Mouse (Mus musculus): ENCODE data around the gene Camk1d. TPM values are rescaled to one million over a fixed set of nuclear protein-coding genes. Genes with fewer than 3 reads are reported as not detected.

Gene Camk1d
- polyA plus RNA-seq, 1 experiment from 2014 or later: 0.84 TPM

DNA sequence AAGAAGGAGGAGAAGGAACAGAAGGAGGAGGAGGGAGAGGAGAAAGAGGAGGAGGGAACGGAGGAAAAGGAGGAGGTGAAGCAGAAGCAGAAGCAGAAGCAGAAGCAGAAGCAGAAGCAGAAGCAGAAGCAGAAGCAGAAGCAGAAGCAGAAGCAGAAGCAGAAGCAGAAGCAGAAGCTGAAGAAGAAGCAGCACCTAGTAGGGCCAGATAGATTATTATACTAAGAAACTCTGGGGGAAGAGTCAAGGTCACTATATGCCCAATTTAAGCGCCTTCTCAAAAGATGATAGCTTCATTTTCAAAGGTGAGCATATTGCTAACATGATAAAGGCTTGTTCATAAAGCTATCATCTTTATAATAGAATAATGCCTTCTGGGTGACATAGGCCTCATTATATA is 11.9 kb downstream of the Camk1d start:
- Histone ChIP-seq H3K4me1 (no peaks in the 10 kb centered on the region), H3K27ac (no peak overlapping the region), H3K36me3 (no peaks in the 10 kb centered on the region), H3K4me3 (no peak overlapping the region), H3K9me3 (replicated peaks) (no peaks in the 10 kb centered on the region), H3K27me3 (ENCODE audit: low read depth, poor library complexity, severe bottlenecking) (no peaks in the 10 kb centered on the region)
- no peak for DNase-seq (ENCODE audit: low spot score)
- 85% methylated on average over 2 of the region's 2 CpGs for WGBS

DNA sequence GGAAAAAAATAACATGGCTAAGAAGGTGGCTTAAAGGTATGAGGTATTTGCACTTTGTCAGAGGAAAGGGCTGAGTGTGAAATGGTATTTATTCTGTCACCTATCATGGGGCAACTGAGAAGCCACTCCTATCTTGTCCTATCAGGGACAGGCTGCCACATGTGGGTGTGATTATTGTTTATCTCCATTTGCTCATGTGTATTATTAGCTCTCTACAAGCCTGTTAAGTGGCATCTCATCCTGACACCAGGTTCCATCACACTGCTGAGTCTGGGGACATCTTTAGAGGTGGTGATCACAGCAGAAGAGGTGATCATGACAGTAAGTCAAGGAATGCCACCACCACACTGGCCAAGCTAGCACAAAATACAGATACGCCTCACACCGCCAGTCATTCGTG is 13.4 kb downstream of the Camk1d start:
- Histone ChIP-seq H3K9me3 (replicated peaks) (no peaks in the 10 kb centered on the region), H3K4me3 (no peak overlapping the region), H3K27me3 (ENCODE audit: low read depth, poor library complexity, severe bottlenecking) (no peaks in the 10 kb centered on the region), H3K36me3 (no peaks in the 10 kb centered on the region), H3K4me1 (no peaks in the 10 kb centered on the region), H3K27ac (no peak overlapping the region)
- no peak for DNase-seq (ENCODE audit: low spot score)
- 93% methylated on average over 3 of the region's 3 CpGs for WGBS

GRCm38 (mm10) chr2:5698451-5698850 is 15.9 kb downstream of the Camk1d start:
- no peak for DNase-seq (ENCODE audit: low spot score)
- 77% methylated on average over 8 of the region's 8 CpGs for WGBS
- H3K27me3 ChIP-seq (ENCODE audit: low read depth, poor library complexity, severe bottlenecking): no peaks in the 10 kb centered on the region
- no peaks in the 10 kb centered on the region for H3K36me3 ChIP-seq
- H3K4me1 ChIP-seq: no peaks in the 10 kb centered on the region
- no peaks in the 10 kb centered on the region for H3K9me3 ChIP-seq (replicated peaks)
- no peak overlapping the region for H3K27ac ChIP-seq
- H3K4me3 ChIP-seq: no peak overlapping the region

DNA sequence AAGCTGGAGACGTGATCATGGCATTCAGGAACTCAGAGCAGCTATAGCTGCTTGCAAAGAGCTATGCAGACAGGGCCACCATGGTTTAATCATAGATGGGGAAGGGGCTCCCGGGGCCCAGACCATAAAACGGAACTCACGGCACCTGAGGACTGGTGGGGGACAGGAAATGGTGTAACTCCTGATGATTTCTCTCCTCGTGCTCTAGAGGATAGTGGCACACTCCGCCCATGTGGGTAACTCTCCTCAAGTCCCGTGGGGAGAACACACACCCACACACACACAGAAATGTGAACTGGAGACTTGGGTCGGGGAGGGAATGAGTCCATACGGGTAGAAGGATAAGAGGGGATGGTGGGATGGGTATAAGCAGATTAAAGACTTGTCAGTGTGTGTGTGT is 20.2 kb downstream of the Camk1d start:
- Histone ChIP-seq H3K4me3 (no peak overlapping the region), H3K27ac (no peak overlapping the region), H3K27me3 (ENCODE audit: low read depth, poor library complexity, severe bottlenecking) (no peaks in the 10 kb centered on the region), H3K36me3 (no peaks in the 10 kb centered on the region), H3K9me3 (replicated peaks) (no peaks in the 10 kb centered on the region), H3K4me1 (no peaks in the 10 kb centered on the region)
- WGBS: 85% methylated on average over 9 of the region's 9 CpGs
- DNase-seq (ENCODE audit: low spot score): no peak

DNA sequence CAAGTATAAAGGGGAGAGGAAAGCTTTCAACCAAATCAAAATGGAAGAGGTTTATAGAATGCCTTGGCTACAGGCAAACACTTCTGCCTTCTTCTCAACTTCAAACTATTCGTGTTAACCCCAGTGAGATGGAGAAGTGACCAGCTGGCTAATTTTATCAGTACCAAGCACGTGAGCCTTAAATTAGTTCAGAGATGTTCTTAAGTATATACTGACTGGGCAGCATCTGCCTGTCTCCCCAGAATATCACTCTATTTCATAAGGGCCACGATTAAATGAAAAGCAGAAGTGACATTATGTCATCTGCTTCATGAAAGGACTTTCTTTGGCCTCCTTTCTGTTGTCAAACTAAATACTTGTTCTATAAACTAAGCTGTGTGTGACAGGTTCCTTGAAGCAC is 22.6 kb downstream of the Camk1d start:
- 82% methylated on average over 3 of the region's 3 CpGs for WGBS

DNA sequence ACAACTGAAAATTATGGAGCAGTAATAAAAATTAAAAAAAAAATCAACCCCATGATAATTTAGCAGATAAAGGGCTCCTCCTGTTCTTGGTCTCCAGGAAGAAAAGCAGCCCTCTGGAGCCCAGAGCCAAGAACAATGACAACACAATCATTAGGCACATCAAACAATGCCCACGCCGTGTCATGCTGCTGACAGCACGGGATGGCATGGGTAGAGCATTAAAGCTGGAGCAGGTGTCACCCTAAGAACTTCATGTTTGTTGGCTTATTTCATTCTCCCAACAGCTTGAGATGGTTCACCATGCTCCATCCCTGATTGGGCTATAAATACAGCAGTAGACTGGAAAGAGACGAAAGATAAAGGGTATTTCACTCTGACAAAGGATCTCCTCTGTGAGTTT is 30.9 kb downstream of the Camk1d start:
- Histone ChIP-seq H3K4me1 (peaks cover 4% of the 10 kb centered on the region; the same call in 1 of the 2 replicates), H3K4me3 (no peak overlapping the region), H3K27me3 (ENCODE audit: low read depth, poor library complexity, severe bottlenecking) (no peaks in the 10 kb centered on the region), H3K27ac (no peak overlapping the region), H3K9me3 (replicated peaks) (no peaks in the 10 kb centered on the region), H3K36me3 (no peaks in the 10 kb centered on the region)
- WGBS: 95% methylated on average over 4 of the region's 4 CpGs
- no peak for DNase-seq (ENCODE audit: low spot score)

More for the DNA sequence above, 22.6 kb downstream of the Camk1d start:
- no peak overlapping the region for H3K27ac ChIP-seq
- DNase-seq (ENCODE audit: low spot score): no peak
- H3K27me3 ChIP-seq (ENCODE audit: low read depth, poor library complexity, severe bottlenecking): no peaks in the 10 kb centered on the region
- H3K36me3 ChIP-seq: no peaks in the 10 kb centered on the region
- H3K4me1 ChIP-seq: no peaks in the 10 kb centered on the region
- no peak overlapping the region for H3K4me3 ChIP-seq
- no peaks in the 10 kb centered on the region for H3K9me3 ChIP-seq (replicated peaks)

- Histone ChIP-seq H3K36me3 (no peaks in the 10 kb centered on the region), H3K4me3 (no peak overlapping the region), H3K27me3 (ENCODE audit: low read depth, poor library complexity, severe bottlenecking) (no peaks in the 10 kb centered on the region), H3K9me3 (replicated peaks) (no peaks in the 10 kb centered on the region), H3K27ac (no peak overlapping the region), H3K4me1 (peaks cover 10% of the 10 kb centered on the region)
- WGBS: 89% methylated on average over 8 of the region's 8 CpGs
- DNase-seq (ENCODE audit: low spot score): no peak
Measured at GRCm38 (mm10) chr2:5681909-5682308, 32.4 kb downstream of the Camk1d start.

DNA sequence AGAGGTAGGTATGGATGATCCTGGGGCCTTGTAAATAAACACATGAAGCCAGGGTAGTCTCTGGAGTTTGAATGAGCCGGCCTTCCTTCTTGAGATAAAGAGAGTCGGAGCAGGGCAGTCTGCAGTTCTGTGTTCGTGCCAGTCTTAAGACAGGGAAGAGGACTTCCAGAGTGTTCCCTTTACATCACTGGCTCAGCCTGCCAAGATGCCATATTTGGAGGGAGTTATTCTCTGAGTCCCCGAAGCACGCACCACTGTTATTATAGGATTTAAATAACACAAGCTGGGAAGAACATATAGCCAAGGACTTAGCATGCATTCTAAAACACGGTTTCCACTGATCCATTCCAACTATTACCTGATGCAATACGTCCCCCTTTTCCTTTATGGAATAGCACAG is 33.0 kb downstream of the Camk1d start:
- WGBS: 93% methylated on average over 7 of the region's 7 CpGs

DNA sequence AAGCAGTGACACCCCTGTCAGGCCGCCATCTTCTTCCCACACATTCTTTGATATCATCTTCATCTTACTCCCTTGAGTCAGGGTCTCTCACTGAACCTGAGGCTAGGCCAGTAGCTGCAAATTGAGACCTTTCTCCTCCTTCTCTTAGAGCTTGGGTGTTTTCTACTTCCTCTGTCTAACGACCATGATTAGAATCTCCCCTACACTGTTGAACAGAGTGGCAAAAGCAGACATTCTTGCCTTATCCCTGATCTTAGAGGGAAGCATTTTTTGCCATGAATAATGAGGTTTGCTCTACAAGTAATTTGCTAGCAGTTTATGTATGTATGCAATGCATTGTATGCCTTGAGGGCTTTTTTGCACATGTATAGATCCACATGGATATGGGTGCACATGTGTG is 35.3 kb downstream of the Camk1d start:
- no peaks in the 10 kb centered on the region; the same call in 1 of the 2 replicates for H3K27me3 ChIP-seq (ENCODE audit: low read depth, poor library complexity, severe bottlenecking)
- DNase-seq (ENCODE audit: low spot score): no peak
- no peak overlapping the region for H3K4me3 ChIP-seq
- WGBS: 83% methylated on average over 2 of the region's 2 CpGs
- peaks cover 23% of the 10 kb centered on the region for H3K4me1 ChIP-seq
- no peak overlapping the region for H3K27ac ChIP-seq
- H3K36me3 ChIP-seq: no peaks in the 10 kb centered on the region
- no peaks in the 10 kb centered on the region for H3K9me3 ChIP-seq (replicated peaks)

More for the DNA sequence above, 33.0 kb downstream of the Camk1d start:
- Histone ChIP-seq H3K27me3 (ENCODE audit: low read depth, poor library complexity, severe bottlenecking) (no peaks in the 10 kb centered on the region), H3K36me3 (no peaks in the 10 kb centered on the region), H3K4me1 (peaks cover 16% of the 10 kb centered on the region), H3K9me3 (replicated peaks) (no peaks in the 10 kb centered on the region), H3K4me3 (no peak overlapping the region), H3K27ac (no peak overlapping the region)
- DNase-seq (ENCODE audit: low spot score): no peak

DNA sequence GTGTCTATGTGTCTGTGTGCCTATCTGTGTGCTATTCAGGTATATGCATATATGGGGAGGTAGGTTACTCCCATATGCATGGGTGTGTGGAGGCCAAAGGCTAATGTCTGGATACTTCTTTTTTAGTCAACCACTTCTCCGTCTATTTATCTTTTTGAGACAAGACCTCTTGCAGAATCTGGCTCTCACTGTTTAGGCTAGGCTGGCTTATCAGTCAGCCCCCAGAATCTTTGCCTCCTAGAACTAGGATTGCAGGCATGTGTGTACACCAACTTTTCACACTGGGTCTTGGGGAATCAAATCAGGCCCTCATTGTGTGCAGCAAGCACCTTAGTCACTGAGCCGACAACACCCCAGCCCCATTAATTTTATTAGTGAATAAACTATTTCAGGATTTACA is 36.8 kb downstream of the Camk1d start:
- H3K27ac ChIP-seq: no peak overlapping the region
- 90% methylated on average over 2 of the region's 2 CpGs for WGBS
- H3K27me3 ChIP-seq (ENCODE audit: low read depth, poor library complexity, severe bottlenecking): no peaks in the 10 kb centered on the region; the same call in 1 of the 2 replicates
- H3K36me3 ChIP-seq: no peaks in the 10 kb centered on the region
- DNase-seq (ENCODE audit: low spot score): no peak
- peaks cover 18% of the 10 kb centered on the region for H3K4me1 ChIP-seq
- no peak overlapping the region for H3K4me3 ChIP-seq
- no peaks in the 10 kb centered on the region for H3K9me3 ChIP-seq (replicated peaks)

DNA sequence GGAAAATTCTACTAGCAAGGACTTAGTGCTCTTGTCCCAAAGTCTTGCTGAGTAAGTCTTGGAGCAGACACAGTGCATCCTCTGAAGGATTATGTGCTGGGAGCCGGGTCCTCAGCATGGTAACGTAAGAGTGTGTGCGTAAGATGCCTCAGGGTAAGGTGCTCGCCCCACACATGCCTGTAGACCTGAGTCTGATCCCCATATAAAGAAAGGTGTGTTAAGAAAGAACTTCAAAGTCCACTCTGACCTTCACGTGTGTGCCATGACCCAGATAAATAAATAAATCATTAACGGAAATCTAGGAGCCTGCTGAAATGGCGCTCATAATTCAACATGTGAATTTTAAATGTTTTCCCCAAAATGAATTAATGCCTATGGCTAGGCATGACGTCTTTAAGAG is 37.5 kb downstream of the Camk1d start:
- no peaks in the 10 kb centered on the region for H3K9me3 ChIP-seq (replicated peaks)
- H3K36me3 ChIP-seq: no peaks in the 10 kb centered on the region
- no peak overlapping the region for H3K4me3 ChIP-seq
- DNase-seq (ENCODE audit: low spot score): no peak
- peaks cover 18% of the 10 kb centered on the region for H3K4me1 ChIP-seq
- 61% methylated on average over 8 of the region's 8 CpGs for WGBS
- H3K27me3 ChIP-seq (ENCODE audit: low read depth, poor library complexity, severe bottlenecking): no peaks in the 10 kb centered on the region; the same call in 1 of the 2 replicates
- H3K27ac ChIP-seq: no peak overlapping the region

- Histone ChIP-seq H3K9me3 (replicated peaks) (no peaks in the 10 kb centered on the region), H3K4me3 (no peak overlapping the region), H3K36me3 (no peaks in the 10 kb centered on the region), H3K27ac (0 out of 2 replicates have a peak overlapping the region, but pooled peaks have one; percentile 8), H3K4me1 (peaks cover 18% of the 10 kb centered on the region), H3K27me3 (ENCODE audit: low read depth, poor library complexity, severe bottlenecking) (no peaks in the 10 kb centered on the region; the same call in 1 of the 2 replicates)
- no peak for DNase-seq (ENCODE audit: low spot score)
- WGBS: 59% methylated on average over 9 of the region's 9 CpGs
Measured at GRCm38 (mm10) chr2:5676143-5676483, 38.2 kb downstream of the Camk1d start.

GRCm38 (mm10) chr2:5675431-5676142 is 38.7 kb downstream of the Camk1d start:
- Histone ChIP-seq H3K4me3 (no peak overlapping the region), H3K9me3 (replicated peaks) (no peaks in the 10 kb centered on the region), H3K36me3 (no peaks in the 10 kb centered on the region), H3K27ac (no peak overlapping the region), H3K27me3 (ENCODE audit: low read depth, poor library complexity, severe bottlenecking) (no peaks in the 10 kb centered on the region; the same call in 1 of the 2 replicates), H3K4me1 (peaks cover 18% of the 10 kb centered on the region)
- WGBS: 86% methylated on average over 12 of the region's 12 CpGs
- DNase-seq (ENCODE audit: low spot score): no peak

- H3K9me3 ChIP-seq (replicated peaks): no peaks in the 10 kb centered on the region
- no peaks in the 10 kb centered on the region; the same call in 1 of the 2 replicates for H3K27me3 ChIP-seq (ENCODE audit: low read depth, poor library complexity, severe bottlenecking)
- no peak overlapping the region for H3K27ac ChIP-seq
- WGBS: 94% methylated on average over 9 of the region's 9 CpGs
- no peak for DNase-seq (ENCODE audit: low spot score)
- no peaks in the 10 kb centered on the region for H3K36me3 ChIP-seq
- H3K4me1 ChIP-seq: peaks cover 18% of the 10 kb centered on the region
- no peak overlapping the region for H3K4me3 ChIP-seq
Measured at GRCm38 (mm10) chr2:5674512-5674911, 39.8 kb downstream of the Camk1d start.

Data from limb, embryonic 10.5 days (tissue).